Mouse (Mus musculus) limb, embryonic 14.5 days (tissue): ENCODE measurements around the gene Clasp1. TPM values are rescaled to one million over a fixed set of nuclear protein-coding genes. Genes with fewer than 3 reads are reported as not detected.

Experiments used
- ATAC-seq: fragments of 200-750 bp; cut with Nextera tagmentation; 2 replicates; pipeline ENCODE4 v1.8.0; 2017; ENCODE audit warnings: low read depth, moderate number of reproducible peaks, moderate TSS enrichment; ENCODE audit not compliant: low FRiP score
- DNase-seq: peaks from one replicate; pipeline ENCODE4 v3.0.0-alpha.2; 2015; ENCODE audit warnings: low spot score
- H3K27ac ChIP-seq: fragments of 300-500 bp; sonication (generic); replicated peaks from 2 replicates; pipeline ENCODE4 v1.5.1; 2014; ENCODE audit warnings: low read depth, mild to moderate bottlenecking, low read length, moderate library complexity, mixed read lengths
- H3K27me3 ChIP-seq: fragments of 300-500 bp; sonication (generic); 2 replicates; pipeline ENCODE4 v1.6.1; 2014; ENCODE audit warnings: low read length, mixed read lengths; ENCODE audit not compliant: control insufficient read depth, insufficient read depth
- H3K36me3 ChIP-seq: fragments of 300-500 bp; sonication (generic); 2 replicates; pipeline ENCODE4 v1.6.1; 2014; ENCODE audit warnings: mild to moderate bottlenecking, low read length, moderate library complexity, mixed read lengths; ENCODE audit not compliant: control insufficient read depth, insufficient read depth
- H3K4me1 ChIP-seq: fragments of 300-500 bp; sonication (generic); 2 replicates; pipeline ENCODE4 v1.6.1; 2014; ENCODE audit warnings: antibody characterized with exemption, low read length, mixed read lengths; ENCODE audit not compliant: control insufficient read depth, insufficient read depth
- H3K4me2 ChIP-seq: fragments of 300-500 bp; sonication (generic); replicated peaks from 2 replicates; pipeline ENCODE4 v1.6.1; 2014; ENCODE audit warnings: low read depth, mild to moderate bottlenecking, low read length, moderate library complexity; ENCODE audit not compliant: severe bottlenecking
- H3K4me3 ChIP-seq: fragments of 300-500 bp; sonication (generic); replicated peaks from 2 replicates; pipeline ENCODE4 v1.5.1; 2014; ENCODE audit warnings: low read length
- H3K9ac ChIP-seq: fragments of 300-500 bp; sonication (generic); 2 replicates; pipeline ENCODE4 v1.6.1; 2014; ENCODE audit warnings: mild to moderate bottlenecking, low read depth, low read length, moderate library complexity; ENCODE audit not compliant: severe bottlenecking
- H3K9me3 ChIP-seq: fragments of 300-500 bp; sonication (generic); 2 replicates; pipeline ENCODE4 v1.6.1; 2016; ENCODE audit warnings: low read length; ENCODE audit not compliant: control insufficient read depth
- POLR2A ChIP-seq: fragments of 200-500 bp; IDR thresholded peaks from 2 replicates; pipeline ENCODE4 v1.8.0; 2012; ENCODE audit warnings: inconsistent platforms, mild to moderate bottlenecking, moderate library complexity, borderline replicate concordance; ENCODE audit not compliant: insufficient read depth, insufficient read length; ENCODE audit errors: extremely low read depth
- WGBS: fragments of 180-500 bp; shearing (Covaris S2); extraction: QIAGEN DNeasy Blood & Tissue Kit; methylation state at CpG from one replicate; pipeline ENCODE4 v1.1.7; 2014; 5-methylcytosine and 5-hydroxymethylcytosine counted together
- polyA plus RNA-seq, 2 experiments: library from polyadenylated mRNA; depleted of rRNA in 1 of 2; stranded (reverse) in 1 of 2; unstranded in 1 of 2; fragments of >200 nt; fragmentation: Nextera tagmentation in 1 of 2; extraction: Ambion mirVana in 1 of 2; gene quantifications; 2 replicates each; pipeline versions ENCODE4 v1.2.1 to v1.2.3; 2012 to 2014

Gene Clasp1
- polyA plus RNA-seq, 2 experiments = 47.8 to 48.5 TPM

DNA sequence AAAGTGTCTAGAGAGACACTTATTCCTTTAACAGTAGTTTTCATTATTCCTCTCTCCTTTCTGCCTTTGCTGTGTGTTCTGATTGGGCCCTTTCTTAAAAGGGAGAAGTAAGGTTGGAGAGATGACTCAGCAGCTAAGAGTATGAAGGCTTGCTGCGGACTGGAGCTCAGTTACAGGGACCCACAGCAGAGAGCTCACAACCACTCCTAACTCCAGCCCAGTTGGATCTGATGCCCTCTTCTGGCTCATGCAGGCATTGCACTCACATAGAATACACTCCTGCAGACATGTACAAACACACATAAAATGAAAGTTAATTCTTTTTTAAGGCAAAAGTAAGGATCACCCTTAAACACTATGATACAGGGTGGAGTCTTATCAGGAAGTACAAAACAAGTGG lies 140.4 kb downstream of the Clasp1 start:
- Histone ChIP-seq H3K4me3 (no peak overlapping the region), H3K9ac (no peak overlapping the region), H3K27ac (no peak overlapping the region), H3K36me3 (peaks cover 88% of the 10 kb centered on the region), H3K4me2 (no peak overlapping the region), H3K4me1 (no peaks in the 10 kb centered on the region), H3K9me3 (no peaks in the 10 kb centered on the region), H3K27me3 (no peaks in the 10 kb centered on the region)
- 100% methylated on average over 1 of the region's 1 CpGs for WGBS
- no peak for TF ChIP-seq POLR2A
- DNase-seq = no peak
- no peak for ATAC-seq

DNA sequence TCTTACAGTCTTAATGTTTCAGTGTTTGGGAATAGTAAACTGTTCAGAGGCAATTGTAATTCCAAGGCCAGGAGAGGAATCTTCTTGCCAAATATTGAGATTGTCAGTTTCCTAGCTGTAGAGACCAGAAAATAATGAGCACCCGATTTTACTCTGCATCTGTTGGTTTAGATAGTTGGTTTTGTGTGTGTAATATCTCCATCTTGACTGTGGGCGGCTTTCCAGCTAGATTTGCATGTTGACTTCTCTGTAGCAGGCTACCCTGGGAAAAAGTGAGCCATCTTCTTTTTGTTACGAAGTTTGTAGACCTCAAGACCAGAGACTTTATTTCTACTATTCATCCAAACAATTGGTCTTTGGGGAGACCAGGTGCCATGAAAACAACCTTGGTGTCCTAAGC lies 142.4 kb downstream of the Clasp1 start:
- Histone ChIP-seq H3K4me3 (no peak overlapping the region), H3K9me3 (no peaks in the 10 kb centered on the region), H3K36me3 (peaks cover 88% of the 10 kb centered on the region), H3K27ac (no peak overlapping the region), H3K9ac (no peak overlapping the region), H3K4me1 (no peaks in the 10 kb centered on the region), H3K27me3 (no peaks in the 10 kb centered on the region), H3K4me2 (no peak overlapping the region)
- DNase-seq (no peak), ATAC-seq (no peak)
- WGBS = 94% methylated on average over 3 of the region's 3 CpGs
- TF ChIP-seq POLR2A = no peak

DNA sequence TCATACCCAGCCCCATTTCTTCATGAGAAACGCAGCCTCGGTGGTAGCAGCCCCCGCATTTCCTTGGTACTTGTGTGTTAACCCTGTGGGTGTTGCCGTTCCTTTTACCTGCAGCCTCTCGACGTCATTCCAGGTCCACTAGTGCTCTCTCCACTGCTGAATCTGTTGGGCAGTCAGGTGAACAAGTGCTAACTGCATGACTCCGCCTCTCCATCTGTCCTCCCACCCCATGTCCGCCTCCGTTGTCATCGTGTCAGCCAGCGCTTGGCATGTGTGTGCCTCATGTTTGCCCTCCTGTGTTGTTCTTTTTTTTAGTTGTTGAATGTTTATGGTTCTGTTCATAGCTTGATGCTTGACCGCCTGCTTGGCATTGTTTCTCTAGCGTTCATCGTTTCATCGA lies 147.2 kb downstream of the Clasp1 start:
- Histone ChIP-seq H3K4me1 (no peaks in the 10 kb centered on the region), H3K9me3 (no peaks in the 10 kb centered on the region), H3K9ac (no peak overlapping the region), H3K27ac (no peak overlapping the region), H3K27me3 (no peaks in the 10 kb centered on the region), H3K36me3 (peaks cover 67% of the 10 kb centered on the region), H3K4me2 (no peak overlapping the region), H3K4me3 (no peak overlapping the region)
- DNase-seq = no peak
- 92% methylated on average over 15 of the region's 15 CpGs for whole genome bisulfite sequencing
- TF ChIP-seq POLR2A = no peak
- ATAC-seq = no peak

DNA sequence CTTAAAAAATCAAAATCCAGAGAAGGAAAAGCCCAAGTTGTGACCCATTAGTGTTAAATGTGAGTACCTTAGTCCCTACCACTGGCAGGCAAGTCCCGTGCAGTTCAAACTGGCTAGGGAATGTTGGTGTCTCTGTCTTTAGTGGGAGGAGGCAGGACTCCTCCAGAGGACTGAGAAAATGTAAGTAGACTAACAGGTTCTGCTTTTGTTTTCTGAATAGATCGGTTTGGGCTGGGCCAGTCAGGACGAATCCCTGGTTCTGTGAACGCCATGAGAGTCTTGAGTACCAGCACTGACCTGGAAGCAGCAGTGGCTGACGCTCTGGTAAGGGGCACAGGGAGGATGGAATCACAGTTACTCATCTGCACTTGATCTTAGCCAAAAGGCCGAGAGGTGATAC lies 150.2 kb downstream of the Clasp1 start:
- H3K27ac ChIP-seq = no peak overlapping the region
- H3K4me2 ChIP-seq = no peak overlapping the region
- no peaks in the 10 kb centered on the region for H3K27me3 ChIP-seq
- H3K9me3 ChIP-seq = no peaks in the 10 kb centered on the region
- DNase-seq (no peak), ATAC-seq (no peak)
- no peaks in the 10 kb centered on the region for H3K4me1 ChIP-seq
- H3K9ac ChIP-seq = no peak overlapping the region
- WGBS = 79% methylated on average over 6 of the region's 6 CpGs
- H3K36me3 ChIP-seq = peaks cover 62% of the 10 kb centered on the region
- no peak overlapping the region for H3K4me3 ChIP-seq
- TF ChIP-seq POLR2A = no peak

DNA sequence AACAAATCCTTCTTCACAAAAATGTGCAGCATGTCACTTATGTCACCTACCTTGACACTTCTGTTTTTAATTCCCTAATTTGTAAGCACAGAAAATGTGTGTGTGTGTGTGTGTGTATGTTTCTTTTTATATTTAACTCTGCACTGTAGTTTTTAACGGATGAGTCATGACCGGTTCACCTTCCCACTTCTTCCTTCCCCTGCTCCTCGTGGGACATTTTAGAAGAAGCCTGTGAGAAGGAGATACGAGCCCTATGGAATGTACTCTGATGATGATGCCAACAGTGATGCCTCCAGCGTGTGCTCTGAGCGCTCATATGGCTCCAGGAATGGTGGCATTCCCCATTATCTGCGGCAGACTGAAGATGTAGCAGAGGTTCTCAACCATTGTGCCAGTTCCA lies 154.0 kb downstream of the Clasp1 start:
- H3K4me2 ChIP-seq = no peak overlapping the region
- WGBS = 92% methylated on average over 7 of the region's 7 CpGs
- no peak overlapping the region for H3K27ac ChIP-seq
- H3K27me3 ChIP-seq = no peaks in the 10 kb centered on the region
- ATAC-seq (no peak), DNase-seq (no peak)
- H3K9ac ChIP-seq = no peak overlapping the region
- H3K4me1 ChIP-seq = no peaks in the 10 kb centered on the region
- H3K4me3 ChIP-seq = no peak overlapping the region
- TF ChIP-seq POLR2A = no peak
- H3K9me3 ChIP-seq = no peaks in the 10 kb centered on the region
- peaks cover 76% of the 10 kb centered on the region for H3K36me3 ChIP-seq

DNA sequence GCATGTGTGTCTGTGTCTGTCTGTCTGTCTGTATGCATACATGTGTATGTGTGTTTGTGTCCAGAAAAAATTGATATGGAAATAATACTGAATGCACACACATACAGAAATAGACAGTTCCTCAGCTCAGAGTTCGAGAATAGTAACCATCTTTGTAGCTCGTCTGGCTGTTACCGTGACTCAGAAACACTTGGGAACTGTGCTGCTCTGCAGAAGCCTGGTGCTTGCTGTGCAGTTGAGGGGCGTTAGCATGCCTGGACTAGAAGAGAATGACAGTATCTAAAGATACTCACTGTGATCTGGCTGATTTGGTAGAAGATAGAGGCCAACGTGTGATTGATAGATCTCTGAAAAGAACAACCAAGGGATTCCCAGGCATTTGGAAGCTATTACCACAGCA lies 159.9 kb downstream of the Clasp1 start:
- Histone ChIP-seq H3K4me2 (no peak overlapping the region), H3K4me3 (no peak overlapping the region), H3K27ac (no peak overlapping the region), H3K9me3 (no peaks in the 10 kb centered on the region), H3K4me1 (no peaks in the 10 kb centered on the region), H3K9ac (no peak overlapping the region), H3K27me3 (no peaks in the 10 kb centered on the region), H3K36me3 (peaks cover 90% of the 10 kb centered on the region)
- DNase-seq (no peak), ATAC-seq (no peak)
- TF ChIP-seq POLR2A = no peak
- 86% methylated on average over 5 of the region's 5 CpGs for WGBS
